Mouse (Mus musculus): ENCODE measurements around the gene Ice2. TPM values are rescaled to one million over a fixed set of nuclear protein-coding genes. Genes with fewer than 3 reads are reported as not detected.

Ice2 gene
- total RNA-seq, 2 experiments from 2014 or later = 8.6 to 8.8 TPM

DNA sequence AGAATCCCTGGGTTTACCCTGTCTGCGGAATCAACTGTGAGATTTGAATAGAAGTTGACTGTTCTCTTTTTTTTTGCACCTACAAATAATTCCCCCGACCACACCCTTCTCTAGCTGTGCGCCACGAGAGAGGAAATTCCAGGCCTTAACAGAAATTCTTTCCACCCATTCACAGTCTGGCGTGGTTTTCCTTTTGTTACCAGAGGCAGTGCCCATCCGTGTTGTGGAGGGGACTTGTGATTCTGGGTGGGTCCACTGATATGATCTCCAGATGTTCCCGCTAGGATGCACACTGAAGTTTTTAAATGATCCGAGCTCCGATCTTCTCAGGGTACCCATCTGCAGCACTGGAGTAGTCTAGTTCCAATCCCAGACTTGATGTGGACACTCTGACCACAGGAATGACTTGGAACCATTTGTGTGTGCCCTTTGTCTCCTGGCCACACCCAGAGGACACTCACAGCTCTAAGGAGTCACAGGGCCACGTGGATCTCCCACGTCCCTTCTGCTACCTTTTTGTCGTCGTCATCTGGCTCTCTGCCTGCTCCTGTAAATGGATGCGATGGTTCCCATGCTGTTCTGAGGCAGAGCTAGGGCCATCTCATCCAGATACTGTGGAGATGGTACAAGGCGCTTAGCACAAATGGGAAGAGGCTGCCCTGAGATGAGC is 58.8 kb downstream of the Ice2 start:
- intact Hi-C loops (cut with DNase I) = loop anchor here (2.0 kb wide), 1 partner anchor 16 kb away; no protein-coding TSS in a partner anchor
- DNase-seq = no peak

DNA sequence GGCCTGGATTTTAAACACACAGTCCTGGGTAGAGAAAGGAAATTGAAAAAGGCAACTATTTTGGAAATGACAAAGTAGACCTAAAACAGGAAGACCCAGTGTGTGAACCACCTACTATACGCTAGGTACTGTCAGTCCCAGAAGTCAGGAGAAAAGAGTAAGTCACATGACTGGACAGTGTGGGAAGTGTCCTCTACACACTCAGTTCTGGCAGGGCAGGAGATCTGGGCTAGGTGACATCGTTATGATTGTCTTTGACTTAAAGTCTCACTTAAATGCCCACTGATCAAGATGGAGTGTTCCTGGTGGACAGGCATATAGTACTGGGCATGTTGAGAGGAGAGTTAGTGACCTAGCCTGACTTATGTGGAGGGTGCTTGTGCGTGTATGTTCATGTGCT is 59.4 kb downstream of the Ice2 start:
- DNase-seq = no peak
- intact Hi-C loops (cut with DNase I) = loop anchor here (2.0 kb wide), 1 partner anchor 16 kb away; no protein-coding TSS in a partner anchor

DNA sequence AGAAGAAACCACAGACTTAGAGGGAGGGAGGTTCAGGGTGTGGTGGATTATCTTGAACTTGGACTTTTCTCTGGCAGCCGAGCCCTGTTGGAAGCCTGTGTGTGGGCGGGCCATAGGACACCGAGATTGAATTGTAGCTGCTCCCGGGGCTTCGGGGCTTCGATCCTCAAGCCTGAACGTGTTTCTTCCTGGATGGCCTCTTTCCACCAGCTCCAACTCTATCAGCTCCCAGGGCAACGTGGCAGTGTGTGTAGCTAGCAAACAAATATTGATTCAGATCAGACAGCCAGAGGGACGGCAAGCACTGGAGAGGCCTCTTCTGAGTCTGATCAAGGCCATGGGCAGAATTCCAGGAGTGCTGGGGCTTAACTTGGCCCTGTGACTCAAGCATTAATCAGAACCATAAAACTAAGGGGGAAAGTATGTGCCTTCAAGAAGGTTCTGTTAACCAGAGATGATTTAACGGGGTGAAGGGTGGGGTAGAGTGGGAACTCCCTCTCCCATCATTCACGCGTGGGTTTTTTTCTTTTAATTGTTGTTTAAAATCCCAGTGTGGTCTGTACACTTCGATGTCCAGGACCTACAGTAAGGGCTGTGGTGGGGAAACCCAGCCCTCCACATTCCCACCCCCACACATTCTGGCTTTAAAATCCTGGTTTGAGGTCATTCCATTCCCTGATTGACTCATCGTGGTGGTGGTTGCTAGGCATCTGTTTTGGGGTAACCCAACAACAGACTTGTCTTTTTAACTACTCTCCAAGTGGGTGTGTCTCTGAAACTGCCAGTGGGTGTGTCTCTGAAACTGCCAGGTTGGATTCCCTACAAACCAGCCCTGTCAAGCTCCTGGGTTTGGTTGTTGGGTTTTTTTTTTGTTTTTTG is 60.3 kb downstream of the Ice2 start:
- peak; percentile 68 to 75 for DNase-seq
- intact Hi-C loops (cut with DNase I) = loop anchor here (2.0 kb wide), 1 partner anchor 15 kb away; no protein-coding TSS in a partner anchor

DNA sequence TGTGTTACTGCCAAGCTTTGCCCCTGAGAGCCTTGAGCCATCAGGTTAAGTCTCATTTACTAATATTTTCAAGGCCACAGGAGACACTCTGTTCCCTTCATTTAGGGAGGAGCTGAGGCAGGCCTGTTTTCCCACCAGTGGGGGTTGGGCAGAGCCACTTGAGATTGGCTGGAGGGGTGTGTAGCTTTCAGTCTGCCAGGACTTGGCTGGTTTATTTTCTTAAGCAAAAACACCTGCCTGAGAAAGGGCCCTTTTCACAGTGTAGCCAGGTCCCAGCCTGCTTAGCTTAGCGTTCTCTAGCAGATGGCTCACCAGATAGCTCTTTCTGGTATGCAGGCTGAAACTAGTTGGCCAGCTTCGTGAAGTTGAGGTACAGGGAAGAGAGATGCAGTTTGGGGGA is 61.3 kb downstream of the Ice2 start:
- intact Hi-C loops (cut with DNase I) = no loop called here
- DNase-seq = peak; percentile 60 to 62

DNA sequence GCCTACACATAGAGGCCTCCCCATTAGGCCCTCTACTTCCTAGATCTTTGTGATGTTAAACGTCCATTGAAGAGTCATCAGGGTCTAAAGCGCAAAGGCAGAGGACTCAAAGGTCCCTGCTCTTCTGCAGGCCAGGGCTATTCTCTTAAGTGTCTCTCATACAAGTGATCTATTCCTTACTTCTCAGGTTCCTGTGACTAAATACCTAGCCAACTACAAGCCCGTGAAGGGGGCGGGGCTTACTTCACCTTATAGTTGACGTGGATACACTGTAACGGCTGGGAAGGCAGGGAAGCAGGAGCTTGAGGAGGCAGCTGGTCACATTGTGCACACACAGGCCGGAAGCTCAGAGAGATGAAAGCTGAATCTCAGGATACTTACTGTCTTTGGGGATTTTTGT is 62.2 kb downstream of the Ice2 start:
- intact Hi-C loops (cut with DNase I) = no loop called here
- no peak for DNase-seq

DNA sequence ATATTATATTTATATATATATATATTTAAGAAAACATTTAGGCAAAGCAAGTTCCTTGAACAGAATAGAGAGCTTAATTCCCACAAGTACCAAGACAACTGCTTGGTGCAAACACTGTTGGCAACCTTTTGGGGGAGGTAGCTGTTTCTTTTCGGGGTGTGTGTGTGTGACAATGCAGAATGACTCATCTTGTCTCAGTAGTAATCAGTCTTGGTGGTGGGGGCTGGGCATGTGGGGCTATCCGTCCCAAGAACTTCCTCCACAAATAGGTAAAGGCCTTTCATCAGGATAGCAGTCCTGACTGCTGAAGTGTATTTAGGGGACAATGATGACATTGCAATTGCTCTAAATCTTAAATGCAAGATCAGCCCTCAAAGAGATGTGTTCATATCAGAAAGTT is 65.3 kb downstream of the Ice2 start:
- intact Hi-C loops (cut with DNase I) = no loop called here
- no peak for DNase-seq

DNA sequence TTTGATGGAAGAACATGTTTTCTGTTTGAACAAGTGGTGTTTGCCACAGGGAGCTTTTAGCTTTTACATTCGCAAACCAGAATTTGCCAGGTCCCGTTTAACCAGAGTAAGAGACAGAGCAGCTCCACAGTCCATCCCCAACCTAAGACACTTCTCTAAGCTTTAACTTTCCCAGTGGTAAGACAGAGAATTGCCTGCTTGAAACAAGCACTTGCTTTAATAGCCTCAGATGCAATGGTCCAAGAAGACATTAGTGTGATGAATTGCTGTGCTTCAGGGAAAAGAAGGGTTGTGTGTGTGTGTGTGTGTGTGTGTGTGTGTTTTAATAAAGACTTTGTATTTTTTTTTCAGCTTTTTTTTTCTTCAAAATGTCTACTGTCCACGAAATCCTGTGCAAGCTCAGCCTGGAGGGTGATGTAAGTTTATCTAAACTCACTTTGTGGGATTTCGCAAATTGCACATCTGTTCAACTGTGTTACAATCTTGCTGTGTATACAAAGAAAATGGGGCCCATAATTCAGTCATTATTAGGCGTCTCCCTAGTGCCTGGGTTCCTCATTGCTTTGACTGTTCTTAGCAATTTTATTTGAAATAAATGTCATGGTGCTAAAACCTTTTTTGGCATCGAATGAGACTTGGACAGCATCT is 66.5 kb downstream of the Ice2 start:
- intact Hi-C loops (cut with DNase I) = no loop called here
- no peak for DNase-seq

DNA sequence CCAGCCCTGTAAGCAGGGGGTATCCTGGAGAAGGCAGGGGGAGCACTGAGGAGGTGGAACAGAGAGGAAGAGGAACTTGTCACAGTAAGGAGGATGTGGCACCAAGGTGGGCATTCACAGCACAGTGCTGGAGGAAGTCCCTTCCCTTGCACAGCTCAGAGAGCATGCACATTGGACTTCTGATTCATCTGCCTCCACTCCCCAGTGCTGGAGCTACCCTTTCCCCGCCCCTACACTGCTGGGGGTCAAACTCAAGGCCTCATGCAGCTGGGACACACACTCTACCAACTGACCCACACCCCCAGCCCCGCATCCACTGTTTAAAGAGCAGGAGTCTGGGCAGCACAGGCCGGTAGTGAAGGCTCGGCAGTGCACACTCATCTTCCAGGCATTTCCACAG is 68.4 kb downstream of the Ice2 start:
- intact Hi-C loops (cut with DNase I) = no loop called here

DNA sequence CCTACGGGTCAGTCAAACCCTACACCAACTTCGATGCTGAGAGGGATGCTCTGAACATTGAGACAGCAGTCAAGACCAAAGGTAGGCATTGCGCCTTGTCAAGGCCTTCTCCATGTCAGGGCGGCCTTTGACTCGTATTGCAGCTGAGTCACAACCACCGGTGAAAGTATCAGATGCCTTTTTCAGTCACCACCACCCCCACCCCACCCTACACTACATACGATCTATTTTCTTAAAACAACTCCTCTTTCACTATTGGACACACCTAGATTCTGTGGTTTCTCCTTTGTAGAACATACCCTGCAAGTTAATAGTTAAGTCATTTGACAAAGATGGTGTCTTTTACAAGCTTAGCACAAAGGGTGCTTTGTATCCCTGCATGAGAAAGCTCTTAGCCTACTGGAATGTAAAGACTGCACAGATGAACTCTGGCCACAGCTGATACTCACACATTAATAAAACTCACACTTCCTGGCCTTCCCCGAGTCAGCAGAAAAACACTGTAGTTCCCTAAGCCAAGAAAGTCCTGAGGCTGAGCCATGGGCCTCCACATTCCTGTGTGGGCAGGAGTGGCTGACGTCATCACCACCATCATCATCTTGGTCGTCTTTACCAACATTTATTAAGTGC is 69.7 kb downstream of the Ice2 start:
- DNase-seq = no peak
- intact Hi-C loops (cut with DNase I) = no loop called here

More for the DNA sequence above, 68.4 kb downstream of the Ice2 start:
- no peak for DNase-seq

DNA sequence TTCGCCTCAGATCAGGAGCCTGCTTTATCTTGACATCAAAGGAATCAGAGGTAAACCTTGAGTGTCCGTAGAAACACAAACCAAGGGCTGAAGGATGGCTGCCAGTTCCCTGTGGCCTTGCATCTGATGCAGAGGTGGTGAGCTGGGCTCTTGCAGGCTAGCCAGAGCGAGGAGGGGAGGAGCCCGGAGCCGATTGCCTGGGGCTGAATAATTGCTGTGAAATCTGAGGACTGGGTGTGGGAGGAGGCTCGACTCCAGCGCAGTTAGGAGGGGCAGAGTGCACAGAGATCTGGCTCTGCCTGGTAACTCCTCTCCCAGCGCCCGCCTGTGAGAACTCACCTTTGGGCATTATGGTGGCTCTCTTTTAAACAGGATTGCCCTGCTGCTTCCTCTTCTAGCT is 71.3 kb downstream of the Ice2 start:
- peak in 1 of 2 experiments; percentile 32 for DNase-seq

DNA sequence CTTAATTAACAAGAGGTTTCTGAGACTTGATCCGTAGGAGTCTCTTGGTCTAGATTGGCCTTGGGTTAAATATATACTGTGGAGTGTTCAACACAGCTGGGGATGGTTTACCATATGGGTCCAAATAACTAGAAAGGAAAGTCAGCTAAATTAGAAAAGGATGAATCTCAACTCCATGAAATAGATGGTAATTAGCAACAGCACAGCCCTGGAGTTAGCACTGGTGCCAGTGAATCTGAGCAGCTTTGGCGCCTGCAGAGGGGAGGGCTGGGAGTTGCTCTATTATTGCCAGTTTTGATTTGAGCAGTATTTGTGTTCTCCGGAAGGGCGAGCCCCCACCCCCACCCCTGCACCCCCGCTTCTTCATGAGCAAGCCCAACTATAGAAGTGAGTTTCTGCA is 72.7 kb downstream of the Ice2 start:
- DNase-seq = no peak
- intact Hi-C loops (cut with DNase I) = no loop called here

More for the DNA sequence above, 71.3 kb downstream of the Ice2 start:
- intact Hi-C loops (cut with DNase I) = no loop called here

DNA sequence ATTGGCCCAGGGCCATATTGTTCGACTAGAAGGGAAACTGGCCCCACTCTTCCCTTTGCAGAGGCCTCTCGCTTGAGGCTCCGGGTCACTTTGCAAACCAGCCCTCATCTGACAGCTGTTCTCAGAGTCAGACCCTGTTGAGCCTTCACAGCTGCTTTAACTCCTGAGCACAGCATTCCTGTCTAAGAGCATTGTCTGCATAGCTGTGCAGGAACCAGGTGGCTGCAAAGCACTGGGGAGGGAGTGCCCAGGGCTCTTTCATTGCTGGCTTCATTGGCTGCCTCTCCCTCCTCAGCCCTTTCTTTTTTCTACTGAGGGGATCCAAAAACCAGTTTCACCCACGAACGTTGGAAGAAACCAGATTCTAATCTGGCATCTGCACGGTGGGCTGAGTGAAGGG is 73.2 kb downstream of the Ice2 start:
- intact Hi-C loops (cut with DNase I) = no loop called here
- peak in 1 of 2 experiments; percentile 33 for DNase-seq

DNA sequence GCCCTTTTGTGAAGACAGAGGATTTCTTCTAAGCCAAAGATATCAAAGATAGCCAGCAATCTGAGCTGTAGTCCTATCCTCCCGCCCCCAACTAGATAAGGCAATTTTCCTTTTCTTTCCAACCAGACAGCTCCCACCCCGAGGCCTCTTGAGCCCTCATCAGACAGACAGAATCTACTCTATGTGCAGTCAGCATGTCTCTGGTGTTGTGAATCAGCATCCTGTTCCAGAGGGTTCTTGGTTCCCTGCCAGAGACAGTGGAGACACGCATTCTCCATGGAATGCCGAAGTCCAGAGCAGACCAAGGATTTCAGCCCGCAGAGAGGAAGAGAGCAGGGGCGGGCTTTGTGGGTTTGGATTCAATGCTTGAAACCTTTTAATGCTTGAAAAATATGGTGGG is 75.0 kb downstream of the Ice2 start:
- intact Hi-C loops (cut with DNase I) = loop anchor here (2.0 kb wide), 1 partner anchor 16 kb away; no protein-coding TSS in a partner anchor
- DNase-seq = peak; percentile 74 to 84

DNA sequence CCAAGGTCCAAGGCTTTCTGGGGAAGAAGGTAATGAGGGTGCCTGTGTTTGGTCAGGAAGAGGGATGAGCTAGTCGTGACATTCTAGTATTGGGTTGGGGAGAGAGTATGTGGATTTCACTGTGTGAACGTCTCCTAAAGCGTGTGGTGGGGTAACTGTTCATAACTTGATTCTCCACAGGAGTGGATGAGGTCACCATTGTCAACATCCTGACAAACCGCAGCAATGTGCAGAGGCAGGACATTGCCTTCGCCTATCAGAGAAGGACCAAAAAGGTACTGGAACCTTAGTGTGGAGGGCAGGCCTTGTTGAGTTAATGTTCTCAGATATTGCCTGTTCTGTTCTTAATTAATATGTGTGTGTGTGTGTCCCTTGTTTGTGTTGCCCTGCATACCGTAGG is 78.2 kb downstream of the Ice2 start:
- intact Hi-C loops (cut with DNase I) = loop anchor here (5.0 kb wide), 1 partner anchor 34 kb away; no protein-coding TSS in a partner anchor
- DNase-seq = no peak

DNA sequence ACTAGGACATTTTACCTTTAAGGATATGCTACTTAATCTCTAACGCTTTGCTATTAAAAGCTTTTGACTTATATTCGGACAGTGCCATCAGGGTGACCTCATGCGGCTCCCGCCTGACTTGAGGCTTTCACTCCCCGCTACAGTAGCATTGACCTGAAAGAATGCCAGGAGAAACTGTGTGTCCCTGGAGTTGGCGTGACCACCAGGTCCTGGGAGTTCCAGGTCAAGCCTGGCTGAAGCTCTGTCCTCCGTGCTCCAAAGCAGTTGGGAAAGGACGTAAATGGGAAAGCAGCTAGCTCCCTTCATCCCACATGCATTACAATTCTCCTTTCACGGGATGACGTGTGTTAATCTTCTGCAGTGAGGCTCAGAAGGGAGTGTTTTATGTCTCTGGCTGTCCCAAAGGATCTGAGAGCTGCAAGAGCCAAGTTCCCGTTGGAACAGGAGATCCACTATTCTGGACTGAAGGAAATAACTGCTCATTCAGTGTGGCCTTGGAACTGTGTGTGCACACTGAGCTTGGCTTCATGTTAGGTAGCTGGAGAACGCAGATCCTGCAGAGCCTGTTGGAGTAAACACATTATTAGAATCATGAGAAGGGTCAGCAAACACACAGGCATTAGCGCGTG is 79.6 kb downstream of the Ice2 start:
- intact Hi-C loops (cut with DNase I) = loop anchor here (5.0 kb wide), 1 partner anchor 35 kb away; no protein-coding TSS in a partner anchor
- peak in 1 of 2 experiments; percentile 46 for DNase-seq

DNA sequence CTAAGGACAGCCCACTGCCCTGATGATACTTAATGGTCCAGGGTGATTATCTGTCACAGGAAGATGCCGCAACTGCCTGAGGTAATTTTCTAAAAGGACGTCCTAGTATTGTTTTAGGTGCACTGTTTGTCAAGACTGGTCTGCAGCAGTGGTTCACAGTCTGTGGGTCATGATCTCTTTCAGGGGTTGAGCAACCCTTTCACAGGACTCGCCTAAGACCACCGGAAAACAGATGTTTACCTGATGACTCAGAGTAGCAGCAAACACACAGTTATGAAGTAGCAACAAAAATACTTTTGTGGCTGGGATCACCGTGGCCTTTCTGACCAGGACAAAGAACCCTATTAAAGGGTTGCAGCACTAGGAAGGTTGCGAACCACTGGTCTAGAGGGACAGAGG is 80.1 kb downstream of the Ice2 start:
- intact Hi-C loops (cut with DNase I) = loop anchor here (2.0 to 5.0 kb wide), 2 partner anchors 36 to 119 kb away; no protein-coding TSS in a partner anchor
- no peak for DNase-seq

DNA sequence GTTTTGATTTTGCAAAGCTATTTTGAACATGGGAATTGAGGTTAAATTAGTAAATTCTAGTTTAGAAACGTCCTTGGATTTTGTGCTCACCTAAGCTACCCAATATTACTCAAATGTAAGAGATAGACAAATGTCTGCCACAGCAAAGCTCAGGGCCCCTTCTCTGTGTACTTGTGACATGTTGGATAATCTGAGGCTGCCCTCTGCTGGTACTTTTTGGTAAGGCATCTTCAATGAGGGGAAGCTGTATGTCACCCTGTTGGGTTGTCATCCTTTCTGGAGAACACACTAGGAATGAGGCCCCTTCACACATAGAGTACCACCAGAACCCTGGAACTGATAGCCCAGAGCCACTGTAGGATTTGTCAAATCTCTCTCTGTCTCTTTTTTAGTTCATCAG is 82.6 kb downstream of the Ice2 start:
- peak; percentile 85 to 91 for DNase-seq
- intact Hi-C loops (cut with DNase I) = loop anchor here (2.0 kb wide), 1 partner anchor 62 kb away; no protein-coding TSS in a partner anchor
